Mouse (Mus musculus): ENCODE results near the gene Tll2. TPM values are rescaled to one million over a fixed set of nuclear protein-coding genes. Genes with fewer than 3 reads are reported as not detected.

The Tll2 gene
- polyA plus RNA-seq, 1 experiment from 2014 or later = 0.09 TPM

DNA sequence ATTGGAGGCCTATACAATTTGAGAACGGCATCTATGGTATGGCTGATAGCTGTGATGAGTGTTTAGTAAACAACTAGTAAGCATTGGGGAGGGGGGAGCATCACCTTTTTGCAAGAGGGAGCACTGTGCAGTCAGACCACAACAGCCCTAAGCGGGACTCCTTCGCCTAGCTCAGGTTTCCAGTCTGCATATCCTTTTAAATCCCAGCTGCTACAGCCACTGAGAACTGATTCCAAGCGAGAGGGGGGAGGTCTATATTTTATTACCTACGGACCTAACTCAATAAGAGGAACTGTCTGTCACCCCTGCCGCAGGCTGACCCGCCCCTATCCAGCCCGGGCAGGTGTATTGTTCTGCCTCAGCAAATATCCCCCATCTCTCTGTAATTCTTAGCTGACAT lies 99.1 kb downstream of the Tll2 start:
- H3K36me3 ChIP-seq = no peaks in the 10 kb centered on the region
- H3K4me3 ChIP-seq (replicated peaks) = no peak overlapping the region
- WGBS = 46% methylated on average over 8 of the region's 8 CpGs
- no peaks in the 10 kb centered on the region for H3K9me3 ChIP-seq
- no peaks in the 10 kb centered on the region for H3K4me1 ChIP-seq (replicated peaks)
- no peaks in the 10 kb centered on the region for H3K27me3 ChIP-seq (replicated peaks)
- no peak overlapping the region for H3K27ac ChIP-seq
- H3K4me2 ChIP-seq (replicated peaks) = no peak overlapping the region
- H3K9ac ChIP-seq = no peak overlapping the region
- no peak for ATAC-seq

DNA sequence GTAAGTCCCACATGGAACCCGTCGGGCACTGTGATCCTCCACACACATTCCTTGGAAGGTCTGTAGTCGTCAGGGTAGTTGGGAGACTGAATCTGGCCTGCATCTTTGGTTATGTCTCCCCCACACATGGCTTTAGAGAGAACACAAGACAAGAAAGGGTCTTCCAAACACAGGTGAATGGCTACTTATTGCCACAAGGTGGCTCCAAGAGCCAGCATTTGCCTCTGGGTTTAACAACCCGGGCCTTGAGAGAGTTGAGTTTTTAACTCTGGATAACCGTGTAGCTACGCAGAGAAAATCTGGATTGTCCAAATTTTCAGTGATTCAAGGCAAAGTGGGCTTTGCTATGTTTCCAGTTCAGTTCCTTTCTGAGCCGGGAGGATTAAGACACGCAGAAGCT lies 101.7 kb downstream of the Tll2 start:
- WGBS = 45% methylated on average over 8 of the region's 8 CpGs
- Histone ChIP-seq H3K27me3 (replicated peaks) (no peaks in the 10 kb centered on the region), H3K9ac (no peak overlapping the region), H3K9me3 (no peaks in the 10 kb centered on the region), H3K27ac (no peak overlapping the region), H3K4me3 (replicated peaks) (no peak overlapping the region), H3K36me3 (no peaks in the 10 kb centered on the region), H3K4me2 (replicated peaks) (no peak overlapping the region), H3K4me1 (replicated peaks) (no peaks in the 10 kb centered on the region)
- ATAC-seq = no peak

DNA sequence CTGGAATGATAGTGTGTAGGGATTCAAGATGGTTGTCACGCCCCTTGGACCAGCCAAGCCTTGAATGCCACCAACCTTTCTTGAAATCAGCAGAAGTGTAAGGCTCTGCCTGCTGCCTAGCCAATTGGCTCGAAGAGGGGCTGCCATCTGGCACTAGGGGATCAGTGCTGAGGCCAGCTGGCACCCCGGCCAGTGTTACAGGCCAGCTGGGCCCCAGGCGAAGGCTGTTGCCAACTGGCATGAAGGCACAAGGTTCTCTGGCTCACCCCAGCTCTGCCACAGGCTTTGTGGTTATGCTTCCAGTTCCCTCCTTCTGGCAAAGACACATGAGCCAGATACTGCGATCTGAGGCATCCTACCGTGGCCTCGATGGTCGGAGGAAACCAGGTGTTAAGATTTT lies 105.2 kb downstream of the Tll2 start:
- H3K4me1 ChIP-seq (replicated peaks) = no peaks in the 10 kb centered on the region

DNA sequence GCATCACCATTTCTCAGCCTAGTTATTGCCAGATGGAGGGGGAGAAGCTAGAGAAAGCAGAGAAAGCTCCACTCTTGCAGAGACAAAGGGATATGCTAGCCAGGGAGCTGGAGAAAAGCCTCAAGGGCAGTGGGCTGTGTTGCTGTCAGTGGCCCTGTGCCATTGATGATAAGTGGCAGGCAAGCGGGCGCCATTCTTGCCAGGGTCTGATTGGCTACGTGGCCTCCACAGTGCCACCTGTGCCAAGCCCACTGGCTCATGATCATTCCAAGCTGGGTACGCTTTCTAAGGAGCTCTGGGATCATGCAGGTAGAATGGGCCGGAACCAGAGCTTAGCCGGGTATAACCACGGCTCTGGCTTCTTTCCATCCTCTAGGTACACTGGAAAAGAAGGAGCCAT lies 105.8 kb downstream of the Tll2 start:
- H3K9ac ChIP-seq = no peak overlapping the region
- no peak overlapping the region for H3K4me3 ChIP-seq (replicated peaks)
- no peaks in the 10 kb centered on the region for H3K36me3 ChIP-seq
- no peak for ATAC-seq
- H3K27me3 ChIP-seq (replicated peaks) = no peaks in the 10 kb centered on the region
- no peak overlapping the region for H3K4me2 ChIP-seq (replicated peaks)
- no peaks in the 10 kb centered on the region for H3K9me3 ChIP-seq
- H3K27ac ChIP-seq = no peak overlapping the region
- WGBS = 90% methylated on average over 7 of the region's 7 CpGs
- no peaks in the 10 kb centered on the region for H3K4me1 ChIP-seq (replicated peaks)

More for the DNA sequence above, 105.2 kb downstream of the Tll2 start:
- Histone ChIP-seq H3K4me2 (replicated peaks) (no peak overlapping the region), H3K27me3 (replicated peaks) (no peaks in the 10 kb centered on the region), H3K4me3 (replicated peaks) (no peak overlapping the region), H3K27ac (no peak overlapping the region), H3K36me3 (no peaks in the 10 kb centered on the region), H3K9me3 (no peaks in the 10 kb centered on the region), H3K9ac (no peak overlapping the region)
- WGBS = 88% methylated on average over 8 of the region's 8 CpGs
- ATAC-seq = no peak

DNA sequence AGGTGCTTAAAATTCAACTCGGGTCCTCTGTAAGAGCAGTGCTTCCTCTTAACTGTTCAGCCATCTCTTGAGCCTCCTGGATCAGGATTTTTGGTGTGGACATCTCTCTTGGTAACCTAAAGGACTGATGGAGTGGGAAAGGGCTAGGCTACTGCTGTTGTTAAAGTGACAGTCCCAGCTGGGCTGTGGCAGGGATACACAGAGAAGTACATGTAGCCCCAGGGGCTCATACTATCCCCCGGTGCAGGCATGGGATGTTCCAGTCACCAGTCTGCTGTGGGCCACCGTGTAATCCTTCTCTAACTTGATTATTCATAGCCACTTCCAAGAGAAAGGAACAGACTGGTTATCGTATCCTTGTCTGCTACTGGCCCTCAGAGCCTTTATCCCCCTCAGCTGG lies 109.6 kb downstream of the Tll2 start:
- 58% methylated on average over 4 of the region's 4 CpGs for WGBS
- no peak for ATAC-seq
- Histone ChIP-seq H3K9me3 (no peaks in the 10 kb centered on the region), H3K27me3 (replicated peaks) (no peaks in the 10 kb centered on the region), H3K9ac (no peak overlapping the region), H3K27ac (no peak overlapping the region), H3K4me3 (replicated peaks) (no peak overlapping the region), H3K4me1 (replicated peaks) (no peaks in the 10 kb centered on the region), H3K4me2 (replicated peaks) (no peak overlapping the region), H3K36me3 (no peaks in the 10 kb centered on the region)

DNA sequence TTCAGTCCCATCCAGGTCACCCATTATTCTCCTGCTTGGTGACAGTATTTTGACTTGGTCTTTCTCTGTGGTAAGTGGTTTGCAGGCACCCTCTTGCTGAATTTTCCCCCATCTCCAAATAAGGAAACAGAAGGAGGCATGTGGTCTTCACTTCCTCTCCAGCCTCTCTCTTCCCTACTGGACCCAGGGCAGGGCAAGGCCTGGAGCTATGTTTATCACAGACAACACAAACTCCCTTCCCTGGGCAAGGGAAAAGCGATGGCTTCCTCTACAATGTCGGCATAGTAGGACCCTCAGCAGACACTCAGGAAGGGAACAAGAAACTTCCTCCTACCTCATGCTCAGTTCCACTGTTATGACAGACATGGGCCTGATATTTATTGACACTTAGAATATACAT lies 114.7 kb downstream of the Tll2 start:
- no peak overlapping the region for H3K27ac ChIP-seq
- no peaks in the 10 kb centered on the region for H3K36me3 ChIP-seq
- 44% methylated on average over 2 of the region's 2 CpGs for WGBS
- no peak for ATAC-seq
- no peak overlapping the region for H3K4me2 ChIP-seq (replicated peaks)
- H3K9me3 ChIP-seq = no peaks in the 10 kb centered on the region
- H3K4me3 ChIP-seq (replicated peaks) = no peak overlapping the region
- H3K9ac ChIP-seq = no peak overlapping the region
- no peaks in the 10 kb centered on the region for H3K4me1 ChIP-seq (replicated peaks)
- peaks cover 8% of the 10 kb centered on the region for H3K27me3 ChIP-seq (replicated peaks)

DNA sequence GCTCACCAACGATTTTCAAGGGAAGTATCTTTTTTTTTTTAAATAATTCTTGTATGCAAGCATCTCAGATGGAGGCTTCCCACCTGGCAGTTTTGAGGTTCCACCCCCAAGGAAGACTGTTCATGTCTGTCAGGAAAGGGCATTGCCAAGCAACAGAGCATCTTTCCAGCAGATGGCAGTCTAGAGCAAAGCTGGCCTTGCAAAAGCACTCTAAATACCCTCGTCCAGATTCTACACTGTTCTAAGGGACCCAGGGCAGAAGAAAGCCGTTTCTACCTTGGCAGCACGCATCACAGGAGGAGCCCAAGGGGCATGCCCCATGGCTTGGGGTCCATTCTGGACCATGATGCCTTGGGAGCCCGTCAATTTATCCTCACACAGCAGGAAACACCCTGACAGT lies 116.8 kb downstream of the Tll2 start:
- WGBS = 15% methylated on average over 5 of the region's 5 CpGs
- H3K4me2 ChIP-seq (replicated peaks) = no peak overlapping the region
- H3K36me3 ChIP-seq = no peaks in the 10 kb centered on the region
- peaks cover 8% of the 10 kb centered on the region for H3K27me3 ChIP-seq (replicated peaks)
- H3K9ac ChIP-seq = no peak overlapping the region
- no peak overlapping the region for H3K4me3 ChIP-seq (replicated peaks)
- H3K9me3 ChIP-seq = no peaks in the 10 kb centered on the region
- ATAC-seq = no peak
- no peaks in the 10 kb centered on the region for H3K4me1 ChIP-seq (replicated peaks)
- H3K27ac ChIP-seq = no peak overlapping the region

DNA sequence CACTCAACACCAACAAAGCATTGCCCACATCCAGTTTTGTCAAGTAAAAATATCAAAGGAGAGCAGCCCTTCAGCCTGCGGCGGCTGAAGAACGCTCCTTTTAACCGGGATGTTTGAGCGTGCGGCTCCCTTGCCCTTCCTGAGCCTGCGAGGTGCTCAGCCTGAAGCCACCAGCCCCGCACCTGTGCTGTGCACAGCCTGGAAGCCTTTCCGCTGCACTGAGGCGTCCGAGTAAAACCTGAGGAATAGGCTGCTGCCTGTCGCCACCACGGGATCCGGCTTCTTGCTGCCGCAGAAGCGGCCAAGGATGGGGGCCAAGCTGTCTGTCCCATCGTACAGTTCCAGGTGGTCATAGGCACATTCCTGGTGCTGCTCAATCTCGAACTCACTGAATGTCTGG lies 118.1 kb downstream of the Tll2 start:
- Histone ChIP-seq H3K27ac (no peak overlapping the region), H3K9me3 (no peaks in the 10 kb centered on the region), H3K36me3 (no peaks in the 10 kb centered on the region), H3K9ac (no peak overlapping the region), H3K4me3 (replicated peaks) (no peak overlapping the region), H3K4me1 (replicated peaks) (no peaks in the 10 kb centered on the region), H3K27me3 (replicated peaks) (peaks cover 8% of the 10 kb centered on the region), H3K4me2 (replicated peaks) (no peak overlapping the region)
- ATAC-seq = no peak
- WGBS = 42% methylated on average over 18 of the region's 18 CpGs

DNA sequence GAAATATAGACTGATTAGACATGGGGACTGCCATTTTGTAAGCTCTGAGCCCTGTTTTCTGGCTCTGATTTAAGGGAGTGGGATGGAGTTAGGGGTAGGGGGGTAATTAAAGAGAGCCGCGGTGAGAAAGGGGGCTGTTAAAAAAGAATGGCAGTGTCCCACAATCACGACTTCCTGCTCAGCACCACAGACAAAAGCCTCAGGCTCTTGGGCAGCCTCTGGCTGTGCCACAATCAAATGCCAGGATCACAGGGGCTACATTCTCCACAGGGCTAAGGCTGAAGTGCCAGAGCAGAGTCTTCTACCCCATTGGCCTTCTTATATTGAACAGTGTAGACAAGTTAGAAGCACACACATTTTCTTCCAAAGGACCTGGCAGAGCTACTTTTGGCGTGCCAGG lies 118.7 kb downstream of the Tll2 start:
- no peak overlapping the region for H3K4me3 ChIP-seq (replicated peaks)
- no peak overlapping the region for H3K4me2 ChIP-seq (replicated peaks)
- H3K27me3 ChIP-seq (replicated peaks) = peaks cover 8% of the 10 kb centered on the region
- WGBS = 57% methylated on average over 4 of the region's 4 CpGs
- H3K4me1 ChIP-seq (replicated peaks) = no peaks in the 10 kb centered on the region
- no peaks in the 10 kb centered on the region for H3K9me3 ChIP-seq
- no peaks in the 10 kb centered on the region for H3K36me3 ChIP-seq
- H3K9ac ChIP-seq = no peak overlapping the region
- no peak for ATAC-seq
- H3K27ac ChIP-seq = no peak overlapping the region

DNA sequence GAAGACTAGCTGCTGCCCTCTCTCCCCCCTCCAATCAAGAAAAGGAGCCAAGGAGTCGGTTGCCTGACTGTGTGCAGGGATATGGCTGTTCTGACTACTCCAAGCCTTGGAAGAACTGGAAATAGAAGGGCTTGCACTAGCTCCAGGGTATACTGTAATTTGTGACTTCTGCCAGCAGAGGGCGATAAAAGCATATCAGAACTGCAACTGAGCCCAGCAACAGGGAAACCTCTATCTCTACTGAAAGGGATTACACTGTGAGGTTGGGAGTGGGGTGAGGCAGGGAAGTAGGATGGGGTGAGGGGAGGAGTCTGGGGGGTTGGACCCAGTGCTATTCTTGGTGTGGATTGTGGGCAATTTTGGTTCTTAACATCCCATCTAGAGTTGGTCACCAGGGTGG lies 119.9 kb downstream of the Tll2 start:
- Histone ChIP-seq H3K36me3 (no peaks in the 10 kb centered on the region), H3K4me2 (replicated peaks) (no peak overlapping the region), H3K4me1 (replicated peaks) (no peaks in the 10 kb centered on the region), H3K9ac (no peak overlapping the region), H3K27me3 (replicated peaks) (peaks cover 8% of the 10 kb centered on the region), H3K9me3 (no peaks in the 10 kb centered on the region), H3K4me3 (replicated peaks) (no peak overlapping the region), H3K27ac (no peak overlapping the region)
- ATAC-seq = peak; percentile 47
- WGBS = 3% methylated on average over 2 of the region's 2 CpGs

DNA sequence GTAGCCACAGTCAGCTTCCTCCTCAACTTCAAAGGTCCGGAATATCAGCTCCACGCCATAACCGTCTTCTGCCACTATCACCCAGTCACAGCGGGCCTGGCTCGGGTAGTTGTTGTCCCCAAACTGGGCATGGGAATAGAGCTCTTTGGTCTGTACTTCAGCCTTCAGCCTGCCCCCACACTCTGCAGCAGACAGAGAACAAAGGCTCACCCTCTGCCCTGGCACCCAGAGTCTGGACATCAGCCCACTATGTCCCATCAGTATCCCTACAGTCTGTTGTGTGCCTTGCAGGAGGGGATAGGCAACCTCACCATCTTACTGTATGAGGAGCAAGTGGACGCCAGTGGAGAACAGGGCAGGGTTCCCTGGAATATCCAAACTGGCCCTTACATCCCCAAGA lies 120.3 kb downstream of the Tll2 start:
- H3K4me1 ChIP-seq (replicated peaks) = no peaks in the 10 kb centered on the region
- H3K27me3 ChIP-seq (replicated peaks) = peaks cover 8% of the 10 kb centered on the region
- no peaks in the 10 kb centered on the region for H3K36me3 ChIP-seq
- H3K27ac ChIP-seq = no peak overlapping the region
- H3K9ac ChIP-seq = no peak overlapping the region
- H3K4me2 ChIP-seq (replicated peaks) = no peak overlapping the region
- no peak for ATAC-seq
- H3K9me3 ChIP-seq = no peaks in the 10 kb centered on the region
- WGBS = 82% methylated on average over 6 of the region's 6 CpGs
- H3K4me3 ChIP-seq (replicated peaks) = no peak overlapping the region

DNA sequence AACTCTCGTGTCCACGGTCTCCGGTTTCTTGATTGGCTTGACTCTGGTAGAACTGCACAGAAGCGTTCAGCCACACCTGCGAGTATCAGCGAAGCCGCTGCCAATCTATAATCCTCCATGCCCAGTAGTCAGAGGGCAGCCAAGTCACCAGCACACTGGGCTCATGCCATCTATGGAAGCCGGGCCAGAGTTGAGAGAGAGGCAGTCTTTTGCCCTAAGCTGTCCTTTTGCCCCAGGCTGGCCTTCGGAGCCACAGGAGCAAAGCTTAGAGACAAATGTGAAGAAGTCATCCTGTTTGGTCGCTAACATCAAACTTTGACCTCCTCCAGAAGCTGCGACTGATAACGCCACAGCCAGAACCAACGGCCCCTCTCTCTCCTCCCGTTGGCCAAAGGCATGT lies 123.0 kb downstream of the Tll2 start:
- Histone ChIP-seq H3K27me3 (replicated peaks) (no peaks in the 10 kb centered on the region; the same call in 1 of the 2 replicates), H3K9me3 (no peaks in the 10 kb centered on the region), H3K4me3 (replicated peaks) (no peak overlapping the region), H3K4me1 (replicated peaks) (no peaks in the 10 kb centered on the region), H3K36me3 (no peaks in the 10 kb centered on the region), H3K27ac (no peak overlapping the region), H3K4me2 (replicated peaks) (no peak overlapping the region), H3K9ac (no peak overlapping the region)
- 81% methylated on average over 14 of the region's 14 CpGs for WGBS
- no peak for ATAC-seq

DNA sequence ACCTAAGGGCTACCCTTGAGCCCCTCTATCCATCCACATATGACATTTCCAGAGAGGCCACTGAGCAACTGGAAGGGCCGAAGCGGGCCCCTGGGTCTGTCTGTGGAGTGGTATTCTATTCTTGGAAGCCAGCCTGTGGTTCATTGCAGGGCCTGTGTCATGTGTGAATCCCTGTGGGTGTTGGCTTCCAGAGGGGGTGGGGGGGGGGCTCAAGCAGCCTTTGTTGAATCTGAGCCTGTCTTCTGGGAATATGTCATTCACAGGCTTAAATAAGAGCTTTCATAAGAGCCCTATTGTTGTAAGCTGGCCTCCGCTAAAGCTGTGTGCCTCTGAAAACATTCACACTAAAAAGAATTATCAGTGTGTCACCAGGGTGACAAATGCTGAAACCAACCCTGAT lies 125.0 kb downstream of the Tll2 start:
- 69% methylated on average over 3 of the region's 3 CpGs for WGBS
- no peak overlapping the region for H3K4me3 ChIP-seq (replicated peaks)
- no peak overlapping the region for H3K9ac ChIP-seq
- no peaks in the 10 kb centered on the region for H3K27me3 ChIP-seq (replicated peaks)
- H3K4me1 ChIP-seq (replicated peaks) = no peaks in the 10 kb centered on the region
- H3K36me3 ChIP-seq = no peaks in the 10 kb centered on the region
- H3K27ac ChIP-seq = no peak overlapping the region
- H3K4me2 ChIP-seq (replicated peaks) = no peak overlapping the region
- no peak for ATAC-seq
- H3K9me3 ChIP-seq = no peaks in the 10 kb centered on the region

DNA sequence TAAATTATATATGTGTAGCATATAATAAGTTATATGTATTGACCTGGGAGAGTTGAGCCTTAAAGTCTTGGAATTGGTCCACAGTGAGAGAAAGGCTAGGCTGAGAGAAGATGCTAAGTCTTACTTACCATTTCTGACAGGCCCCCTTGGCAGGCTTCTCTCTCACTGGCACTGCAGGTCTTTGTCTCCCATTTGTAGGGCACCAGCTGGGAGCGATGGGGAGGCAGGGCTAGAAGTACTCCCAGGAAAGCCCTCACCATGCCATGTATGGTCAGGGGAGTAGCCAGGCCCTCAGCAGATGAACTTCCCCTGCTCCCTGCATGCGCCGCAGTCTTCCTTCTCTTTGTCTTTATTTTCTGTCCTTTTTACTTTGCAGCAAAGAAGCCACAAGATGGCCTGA lies 129.7 kb downstream of the Tll2 start, which contains the start of gene Opalin:
Gene Opalin (minus strand): TSS at position 208 of the 400 bp plus-strand sequence.
- Histone ChIP-seq H3K27ac (no peak within 1 kb of the TSS), H3K36me3 (no peaks in the 10 kb centered on the region), H3K27me3 (replicated peaks) (no peaks in the 10 kb centered on the region), H3K4me3 (replicated peaks) (no peak within 1 kb of the TSS), H3K9ac (no peak within 1 kb of the TSS), H3K4me2 (replicated peaks) (no peak within 1 kb of the TSS), H3K9me3 (no peaks in the 10 kb centered on the region), H3K4me1 (replicated peaks) (no peaks in the 10 kb centered on the region)
- no peak for ATAC-seq
- 82% methylated on average over 3 of the region's 3 CpGs for WGBS
